Mouse (Mus musculus) embryonic facial prominence, embryonic 13.5 days (tissue): Measurements from ENCODE around the gene Rap1gds1. TPM values are rescaled to one million over a fixed set of nuclear protein-coding genes. Genes with fewer than 3 reads are reported as not detected.

Source experiments
- ATAC-seq: fragments of 200-750 bp; cut with Nextera tagmentation; 2 replicates; pipeline ENCODE4 v1.8.0; 2017; ENCODE audit warnings: low read depth; ENCODE audit not compliant: insufficient number of reproducible peaks, insufficient read depth, low FRiP score, low TSS enrichment
- H3K27ac ChIP-seq: fragments of 300-500 bp; sonication (generic); 2 replicates; pipeline ENCODE4 v1.5.1; 2015; ENCODE audit warnings: moderate library complexity, mild to moderate bottlenecking, inconsistent platforms
- H3K27me3 ChIP-seq: fragments of 300-500 bp; sonication (generic); 2 replicates; pipeline ENCODE4 v1.6.1; 2015; ENCODE audit warnings: mild to moderate bottlenecking, inconsistent platforms
- H3K36me3 ChIP-seq: fragments of 300-500 bp; sonication (generic); 2 replicates; pipeline ENCODE4 v1.6.1; 2015; ENCODE audit warnings: mild to moderate bottlenecking, inconsistent platforms
- H3K4me1 ChIP-seq: fragments of 300-500 bp; sonication (generic); 2 replicates; pipeline ENCODE4 v1.6.1; 2015; ENCODE audit warnings: inconsistent platforms
- H3K4me2 ChIP-seq: fragments of 300-500 bp; sonication (generic); 2 replicates; pipeline ENCODE4 v1.6.1; 2015; ENCODE audit warnings: moderate library complexity, mild to moderate bottlenecking, inconsistent platforms
- H3K4me3 ChIP-seq: fragments of 300-500 bp; sonication (generic); 2 replicates; pipeline ENCODE4 v1.5.1; 2015; ENCODE audit warnings: mild to moderate bottlenecking, inconsistent platforms
- H3K9ac ChIP-seq: fragments of 300-500 bp; sonication (generic); 2 replicates; pipeline ENCODE4 v1.6.1; 2015; ENCODE audit warnings: mild to moderate bottlenecking, inconsistent platforms
- H3K9me3 ChIP-seq: fragments of 300-500 bp; sonication (generic); 2 replicates; pipeline ENCODE4 v1.6.1; 2016; ENCODE audit warnings: inconsistent platforms
- WGBS: fragments of 180-500 bp; shearing (Covaris S2); methylation state at CpG from one replicate; pipeline ENCODE4 v1.1.7; 2015; ENCODE audit warnings: mixed read lengths; 5-methylcytosine and 5-hydroxymethylcytosine counted together
- polyA plus RNA-seq: library from polyadenylated mRNA; unstranded; fragments of >200 nt; fragmentation: Nextera tagmentation; extraction: Ambion mirVana; gene quantifications from 2 replicates; pipeline ENCODE4 v1.2.1, GENCODE M21; 2015

The Rap1gds1 gene
- polyA plus RNA-seq = 59.7 and 69.3 TPM in 2 replicates

DNA sequence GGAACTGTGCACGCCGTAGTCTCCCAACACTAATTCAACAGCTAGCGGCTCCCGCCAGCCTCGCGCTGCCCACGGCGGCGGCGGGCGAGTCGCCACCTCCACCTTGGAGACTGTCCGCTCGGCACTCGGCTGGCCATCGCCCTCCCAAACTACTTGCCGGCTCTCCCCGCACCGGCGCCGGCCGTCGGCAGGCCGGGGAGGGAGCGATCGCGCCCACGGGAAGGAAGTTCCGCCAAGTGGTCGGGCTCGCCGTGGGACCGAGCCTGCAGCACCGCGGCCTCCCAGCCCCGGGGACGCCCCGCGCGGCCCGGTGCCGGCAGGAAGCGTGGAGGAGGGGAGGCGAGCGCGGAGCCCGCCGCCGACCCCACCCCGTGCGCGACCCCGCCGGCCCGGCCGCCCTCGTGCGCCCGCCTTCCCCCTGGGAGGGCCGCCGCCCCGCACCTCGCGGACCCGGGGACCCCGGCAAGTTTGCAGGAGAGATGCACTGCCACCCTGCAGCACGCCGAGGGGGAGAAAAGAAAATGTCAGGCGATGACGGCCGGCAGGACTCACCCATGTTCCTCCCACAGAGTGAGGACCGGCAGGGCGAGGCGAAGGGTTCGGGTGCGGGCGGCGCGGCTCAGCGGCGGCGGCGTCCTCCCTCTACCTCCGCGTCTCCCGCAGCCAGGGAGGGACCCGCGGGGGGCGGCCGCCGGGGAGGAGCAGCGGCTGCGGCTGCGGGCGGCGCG, at the start of gene Rap1gds1:
Gene Rap1gds1, minus strand, starts transcription at position 718 of the 728 bp plus-strand sequence.
- Histone ChIP-seq H3K9ac (peak within 1 kb of the TSS; percentile 94), H3K9me3 (no peaks in the 10 kb centered on the region), H3K27me3 (no peaks in the 10 kb centered on the region), H3K36me3 (no peaks in the 10 kb centered on the region), H3K4me1 (peaks cover 9% of the 10 kb centered on the region), H3K4me2 (peak within 1 kb of the TSS; percentile 80), H3K27ac (peak within 1 kb of the TSS; percentile 97), H3K4me3 (peak within 1 kb of the TSS; percentile 89)
- WGBS = under 1% methylated on average over 87 of the region's 97 CpGs
- ATAC-seq = peak; percentile 57

GRCm38 (mm10) chr3:139118446-139118845, 43.4 kb upstream of the Rap1gds1 start:
- H3K4me2 ChIP-seq = no peak overlapping the region
- H3K9ac ChIP-seq = no peak overlapping the region
- H3K36me3 ChIP-seq = no peaks in the 10 kb centered on the region
- H3K27ac ChIP-seq = no peak overlapping the region
- no peak overlapping the region for H3K4me3 ChIP-seq
- no peaks in the 10 kb centered on the region for H3K27me3 ChIP-seq
- H3K4me1 ChIP-seq = no peaks in the 10 kb centered on the region
- H3K9me3 ChIP-seq = no peaks in the 10 kb centered on the region
- ATAC-seq = no peak

GRCm38 (mm10) chr3:139116733-139117337, 41.8 kb upstream of the Rap1gds1 start:
- Histone ChIP-seq H3K27ac (no peak overlapping the region), H3K9ac (no peak overlapping the region), H3K4me3 (no peak overlapping the region), H3K27me3 (no peaks in the 10 kb centered on the region), H3K4me1 (0 out of 2 replicates have a peak, but pooled peaks cover 4% of the 10 kb centered on the region), H3K36me3 (no peaks in the 10 kb centered on the region), H3K9me3 (no peaks in the 10 kb centered on the region), H3K4me2 (no peak overlapping the region)
- ATAC-seq = no peak
- 70% methylated on average over 9 of the region's 9 CpGs for WGBS

DNA sequence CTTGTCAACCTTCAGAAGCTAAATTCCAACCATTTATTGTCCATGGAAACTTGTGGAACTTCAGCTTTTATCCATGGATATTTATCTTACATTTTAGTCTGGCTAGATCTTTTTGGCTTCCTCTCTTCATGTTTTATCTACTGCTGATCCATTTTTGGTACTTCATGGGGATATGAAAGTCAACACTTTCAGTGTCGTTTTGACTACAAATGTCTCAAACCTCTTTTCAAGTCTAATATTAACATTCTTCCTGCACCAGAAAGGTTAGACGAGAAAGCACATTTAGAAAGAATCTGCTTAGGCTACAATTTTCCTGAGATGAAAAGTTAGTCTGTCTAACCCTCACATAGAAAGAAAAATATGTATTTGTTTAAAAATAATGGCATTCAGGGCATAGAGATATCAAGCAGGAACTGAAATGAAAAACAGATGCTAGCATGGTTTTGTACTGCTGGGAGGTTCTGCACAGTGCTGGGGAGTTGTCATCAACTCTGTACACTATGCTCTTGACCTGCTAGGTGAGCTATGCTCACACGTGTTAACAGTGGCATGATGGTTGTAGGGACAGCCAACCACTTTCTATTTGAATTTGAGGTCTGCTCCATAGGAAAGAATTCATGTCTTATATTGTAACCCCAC, 37.5 kb upstream of the Rap1gds1 start:
- Histone ChIP-seq H3K27ac (no peak overlapping the region), H3K27me3 (no peaks in the 10 kb centered on the region), H3K9ac (no peak overlapping the region), H3K4me3 (no peak overlapping the region), H3K4me2 (no peak overlapping the region), H3K4me1 (peaks cover 11% of the 10 kb centered on the region), H3K9me3 (no peaks in the 10 kb centered on the region), H3K36me3 (no peaks in the 10 kb centered on the region)
- 30% methylated on average over 3 of the region's 3 CpGs for WGBS
- no peak for ATAC-seq

GRCm38 (mm10) chr3:139111877-139112276, 36.9 kb upstream of the Rap1gds1 start:
- Histone ChIP-seq H3K4me2 (no peak overlapping the region), H3K9ac (no peak overlapping the region), H3K4me1 (peaks cover 11% of the 10 kb centered on the region), H3K4me3 (no peak overlapping the region), H3K36me3 (no peaks in the 10 kb centered on the region), H3K27me3 (no peaks in the 10 kb centered on the region), H3K9me3 (no peaks in the 10 kb centered on the region), H3K27ac (no peak overlapping the region)
- ATAC-seq = no peak
- 76% methylated on average over 2 of the region's 2 CpGs for WGBS

GRCm38 (mm10) chr3:139108176-139108575, 33.2 kb upstream of the Rap1gds1 start:
- Histone ChIP-seq H3K4me1 (peaks cover 11% of the 10 kb centered on the region), H3K27me3 (no peaks in the 10 kb centered on the region), H3K36me3 (no peaks in the 10 kb centered on the region), H3K9me3 (no peaks in the 10 kb centered on the region), H3K27ac (no peak overlapping the region), H3K9ac (no peak overlapping the region), H3K4me3 (no peak overlapping the region), H3K4me2 (no peak overlapping the region)
- WGBS = 62% methylated on average over 5 of the region's 5 CpGs
- no peak for ATAC-seq

GRCm38 (mm10) chr3:139103914-139104313, 28.9 kb upstream of the Rap1gds1 start:
- Histone ChIP-seq H3K4me3 (no peak overlapping the region), H3K9ac (no peak overlapping the region), H3K36me3 (no peaks in the 10 kb centered on the region), H3K27ac (no peak overlapping the region), H3K4me2 (no peak overlapping the region), H3K4me1 (peaks cover 6% of the 10 kb centered on the region), H3K9me3 (no peaks in the 10 kb centered on the region), H3K27me3 (no peaks in the 10 kb centered on the region)
- ATAC-seq = no peak
- 53% methylated on average over 2 of the region's 2 CpGs for WGBS

GRCm38 (mm10) chr3:139103346-139103745, 28.3 kb upstream of the Rap1gds1 start:
- no peak for ATAC-seq

GRCm38 (mm10) chr3:139101941-139102340, 26.9 kb upstream of the Rap1gds1 start:
- Histone ChIP-seq H3K4me2 (no peak overlapping the region), H3K27me3 (no peaks in the 10 kb centered on the region), H3K4me3 (no peak overlapping the region), H3K4me1 (no peaks in the 10 kb centered on the region; the same call in 1 of the 2 replicates), H3K9ac (no peak overlapping the region), H3K9me3 (no peaks in the 10 kb centered on the region), H3K27ac (no peak overlapping the region), H3K36me3 (no peaks in the 10 kb centered on the region)
- WGBS = 81% methylated on average over 1 of the region's 1 CpGs
- no peak for ATAC-seq

More at GRCm38 (mm10) chr3:139103346-139103745, 28.3 kb upstream of the Rap1gds1 start:
- Histone ChIP-seq H3K4me2 (no peak overlapping the region), H3K27me3 (no peaks in the 10 kb centered on the region), H3K4me1 (peaks cover 6% of the 10 kb centered on the region), H3K9ac (no peak overlapping the region), H3K9me3 (no peaks in the 10 kb centered on the region), H3K36me3 (no peaks in the 10 kb centered on the region), H3K27ac (no peak overlapping the region), H3K4me3 (no peak overlapping the region)
- WGBS = 84% methylated on average over 3 of the region's 3 CpGs

GRCm38 (mm10) chr3:139099284-139099683, 24.3 kb upstream of the Rap1gds1 start:
- Histone ChIP-seq H3K4me1 (no peaks in the 10 kb centered on the region), H3K27ac (no peak overlapping the region), H3K9ac (no peak overlapping the region), H3K27me3 (no peaks in the 10 kb centered on the region), H3K36me3 (no peaks in the 10 kb centered on the region), H3K4me2 (no peak overlapping the region), H3K4me3 (no peak overlapping the region), H3K9me3 (no peaks in the 10 kb centered on the region)
- ATAC-seq = no peak
- WGBS = 92% methylated on average over 5 of the region's 5 CpGs

GRCm38 (mm10) chr3:139095894-139096293, 20.9 kb upstream of the Rap1gds1 start:
- Histone ChIP-seq H3K27me3 (no peaks in the 10 kb centered on the region), H3K9ac (no peak overlapping the region), H3K27ac (no peak overlapping the region), H3K4me3 (no peak overlapping the region), H3K4me2 (no peak overlapping the region), H3K36me3 (no peaks in the 10 kb centered on the region), H3K9me3 (peaks cover 4% of the 10 kb centered on the region; the same call in 1 of the 2 replicates), H3K4me1 (no peaks in the 10 kb centered on the region)
- WGBS = 88% methylated on average over 7 of the region's 7 CpGs
- no peak for ATAC-seq

GRCm38 (mm10) chr3:139088526-139088925, 13.5 kb upstream of the Rap1gds1 start:
- H3K27ac ChIP-seq = no peak overlapping the region
- no peak for ATAC-seq
- H3K27me3 ChIP-seq = no peaks in the 10 kb centered on the region
- no peak overlapping the region for H3K4me2 ChIP-seq
- no peak overlapping the region for H3K4me3 ChIP-seq
- H3K36me3 ChIP-seq = no peaks in the 10 kb centered on the region
- 84% methylated on average over 3 of the region's 3 CpGs for WGBS
- peaks cover 14% of the 10 kb centered on the region for H3K9me3 ChIP-seq
- no peak overlapping the region for H3K9ac ChIP-seq
- no peaks in the 10 kb centered on the region for H3K4me1 ChIP-seq
